Mouse (Mus musculus): ENCODE data around the gene Cerkl. TPM values are rescaled to one million over a fixed set of nuclear protein-coding genes. Genes with fewer than 3 reads are reported as not detected.

Cerkl gene
- polyA plus RNA-seq, 1 experiment from 2014 or later = 1.8 TPM

DNA sequence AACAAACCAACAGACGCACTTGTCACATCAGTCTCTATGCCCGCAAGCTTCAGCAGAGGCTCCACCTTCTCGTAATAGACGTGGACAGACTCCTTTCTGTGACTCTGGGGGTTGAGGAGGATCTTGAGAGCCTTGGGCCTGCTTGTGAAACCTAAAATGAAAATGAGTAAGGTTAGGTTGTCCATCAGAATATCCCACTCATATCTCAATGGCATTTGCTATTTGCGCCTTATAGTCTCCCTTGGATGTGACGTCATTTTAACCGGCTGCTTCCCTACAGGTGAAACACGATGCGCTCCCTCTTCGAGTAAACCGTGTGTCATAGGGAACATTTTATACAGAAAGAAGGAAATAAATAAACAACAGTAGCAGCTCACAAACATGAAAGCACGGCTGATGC, 87.9 kb downstream of the Cerkl start:
- no peaks in the 10 kb centered on the region for H3K36me3 ChIP-seq
- no peaks in the 10 kb centered on the region for H3K9me3 ChIP-seq (replicated peaks)
- ATAC-seq = no peak
- no peak overlapping the region for H3K27ac ChIP-seq
- no peaks in the 10 kb centered on the region for H3K27me3 ChIP-seq (replicated peaks)
- no peak overlapping the region for H3K9ac ChIP-seq
- H3K4me1 ChIP-seq = no peaks in the 10 kb centered on the region
- WGBS (ENCODE audit: insufficient replicate concordance) = 77% methylated on average over 12 of the region's 12 CpGs
- no peak overlapping the region for H3K4me3 ChIP-seq
- H3K4me2 ChIP-seq = no peak overlapping the region

DNA sequence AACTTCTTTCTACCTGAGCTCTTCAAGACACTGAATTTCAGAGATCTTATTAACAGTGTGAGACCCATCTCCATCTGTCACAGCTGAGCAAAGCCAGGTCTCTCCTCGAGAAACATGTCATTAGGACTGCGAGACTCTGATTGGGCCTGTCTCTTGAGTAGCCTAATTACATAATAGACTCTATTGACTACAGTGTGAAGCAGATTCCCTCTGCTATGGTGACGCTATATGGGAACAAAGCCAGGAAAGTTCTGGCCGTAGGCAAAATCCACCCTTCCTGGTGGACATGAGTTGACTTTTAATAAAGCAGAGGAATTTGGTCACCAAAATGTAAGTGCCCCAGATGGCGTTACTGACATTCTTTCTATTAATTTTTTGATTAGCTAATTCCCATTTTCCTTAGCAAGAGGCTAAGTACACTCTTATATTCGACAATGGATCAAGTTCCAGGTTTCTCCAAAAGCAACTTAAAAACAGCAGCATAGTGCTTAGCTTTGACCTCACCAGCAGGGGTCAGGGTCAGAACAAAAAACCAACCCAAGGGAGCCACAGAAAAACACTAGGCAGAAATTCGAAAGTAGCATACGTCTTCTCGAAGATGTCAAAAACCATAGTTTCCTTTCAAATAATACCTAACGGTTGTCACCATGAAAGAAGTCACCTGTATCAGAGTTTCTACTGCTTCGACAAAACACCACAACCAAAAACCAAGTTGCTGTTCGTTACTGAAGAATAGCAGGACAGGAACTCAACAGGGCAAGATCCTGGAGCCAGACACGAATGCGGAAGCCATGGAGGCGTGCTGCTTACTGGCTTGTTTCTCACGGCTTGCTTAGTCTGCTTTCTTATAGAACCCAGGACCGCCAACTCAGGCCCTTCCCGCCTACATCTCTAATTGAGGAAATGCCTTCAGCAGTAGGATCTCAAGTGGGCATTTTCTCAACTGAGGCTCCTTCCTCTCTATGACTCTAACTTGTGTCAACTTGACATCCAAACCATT, 88.8 kb downstream of the Cerkl start:
- no peak for ATAC-seq
- Histone ChIP-seq H3K27me3 (replicated peaks) (no peaks in the 10 kb centered on the region), H3K4me3 (no peak overlapping the region), H3K4me1 (no peaks in the 10 kb centered on the region), H3K27ac (no peak overlapping the region), H3K9ac (no peak overlapping the region), H3K36me3 (no peaks in the 10 kb centered on the region), H3K9me3 (replicated peaks) (no peaks in the 10 kb centered on the region), H3K4me2 (no peak overlapping the region)
- 57% methylated on average over 18 of the region's 18 CpGs for WGBS (ENCODE audit: insufficient replicate concordance)

GRCm38 (mm10) chr2:79363920-79364319, 92.7 kb downstream of the Cerkl start:
- WGBS (ENCODE audit: insufficient replicate concordance) = 62% methylated on average over 6 of the region's 6 CpGs
- H3K9me3 ChIP-seq (replicated peaks) = no peaks in the 10 kb centered on the region
- no peaks in the 10 kb centered on the region for H3K27me3 ChIP-seq (replicated peaks)
- no peak for ATAC-seq
- H3K4me2 ChIP-seq = no peak overlapping the region
- H3K27ac ChIP-seq = no peak overlapping the region
- no peaks in the 10 kb centered on the region for H3K4me1 ChIP-seq
- no peaks in the 10 kb centered on the region for H3K36me3 ChIP-seq
- H3K9ac ChIP-seq = no peak overlapping the region
- H3K4me3 ChIP-seq = no peak overlapping the region

DNA sequence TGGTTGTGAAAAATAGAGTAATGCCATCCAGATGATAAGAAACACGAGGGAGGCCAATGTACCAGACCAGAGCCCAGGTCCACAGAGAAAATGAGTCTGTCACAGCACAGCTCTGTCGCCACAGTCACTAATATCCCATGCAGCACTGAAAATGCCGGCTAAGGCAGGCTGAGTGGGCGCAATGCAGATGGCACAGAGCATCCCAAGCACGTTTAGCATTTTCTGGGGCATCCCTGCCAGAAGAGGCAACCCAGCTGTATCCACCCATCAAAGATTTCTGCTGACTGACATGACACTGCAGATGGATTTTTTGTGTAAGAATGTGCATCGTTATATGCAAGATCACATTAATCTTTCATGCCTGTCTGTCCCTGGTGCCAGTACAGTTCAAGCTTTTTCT, 94.6 kb downstream of the Cerkl start:
- WGBS (ENCODE audit: insufficient replicate concordance) = 60% methylated on average over 6 of the region's 6 CpGs
- Histone ChIP-seq H3K9ac (no peak overlapping the region), H3K36me3 (no peaks in the 10 kb centered on the region), H3K4me3 (no peak overlapping the region), H3K27me3 (replicated peaks) (no peaks in the 10 kb centered on the region), H3K4me1 (no peaks in the 10 kb centered on the region), H3K27ac (no peak overlapping the region), H3K4me2 (no peak overlapping the region), H3K9me3 (replicated peaks) (no peaks in the 10 kb centered on the region)
- ATAC-seq = no peak

DNA sequence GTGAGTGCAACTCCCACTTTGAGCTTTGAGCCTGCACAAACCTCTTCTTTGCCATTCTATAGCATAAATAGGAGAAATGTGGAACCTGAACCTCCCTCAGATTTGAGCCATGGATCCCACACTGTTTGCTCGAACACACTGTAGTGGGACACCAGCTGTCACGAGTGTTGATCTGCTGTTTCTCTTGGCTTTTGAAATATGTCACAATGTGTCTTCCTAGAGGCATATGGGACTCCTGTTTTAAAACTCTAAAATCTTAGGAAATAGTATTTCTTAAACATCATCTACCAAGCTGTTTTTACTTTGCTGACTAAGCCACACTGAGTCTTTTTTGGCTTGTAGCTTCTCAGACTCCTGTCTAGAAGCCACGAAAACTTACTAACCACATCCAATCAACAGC, 98.8 kb downstream of the Cerkl start:
- Histone ChIP-seq H3K4me3 (no peak overlapping the region), H3K36me3 (no peaks in the 10 kb centered on the region), H3K9ac (no peak overlapping the region), H3K27me3 (replicated peaks) (no peaks in the 10 kb centered on the region), H3K9me3 (replicated peaks) (no peaks in the 10 kb centered on the region), H3K4me2 (no peak overlapping the region), H3K27ac (no peak overlapping the region), H3K4me1 (no peaks in the 10 kb centered on the region)
- ATAC-seq = no peak
- WGBS (ENCODE audit: insufficient replicate concordance) = 62% methylated on average over 3 of the region's 3 CpGs

GRCm38 (mm10) chr2:79354773-79355172, 101.8 kb downstream of the Cerkl start:
- WGBS (ENCODE audit: insufficient replicate concordance) = 82% methylated on average over 16 of the region's 16 CpGs

GRCm38 (mm10) chr2:79352100-79352802, 104.3 kb downstream of the Cerkl start:
- Histone ChIP-seq H3K4me3 (no peak overlapping the region), H3K9me3 (replicated peaks) (no peaks in the 10 kb centered on the region), H3K36me3 (no peaks in the 10 kb centered on the region), H3K27me3 (replicated peaks) (no peaks in the 10 kb centered on the region), H3K4me2 (no peak overlapping the region), H3K27ac (no peak overlapping the region), H3K9ac (no peak overlapping the region), H3K4me1 (no peaks in the 10 kb centered on the region)
- no peak for ATAC-seq
- WGBS (ENCODE audit: insufficient replicate concordance) = 69% methylated on average over 4 of the region's 4 CpGs

More at GRCm38 (mm10) chr2:79354773-79355172, 101.8 kb downstream of the Cerkl start:
- H3K9me3 ChIP-seq (replicated peaks) = no peaks in the 10 kb centered on the region
- ATAC-seq = no peak
- no peaks in the 10 kb centered on the region for H3K36me3 ChIP-seq
- no peak overlapping the region for H3K27ac ChIP-seq
- no peaks in the 10 kb centered on the region for H3K4me1 ChIP-seq
- H3K4me3 ChIP-seq = no peak overlapping the region
- no peaks in the 10 kb centered on the region for H3K27me3 ChIP-seq (replicated peaks)
- H3K4me2 ChIP-seq = no peak overlapping the region
- no peak overlapping the region for H3K9ac ChIP-seq

- H3K9me3 ChIP-seq (replicated peaks) = no peaks in the 10 kb centered on the region
- H3K27me3 ChIP-seq (replicated peaks) = no peaks in the 10 kb centered on the region
- no peak overlapping the region for H3K9ac ChIP-seq
- no peak overlapping the region for H3K27ac ChIP-seq
- WGBS (ENCODE audit: insufficient replicate concordance) = 66% methylated on average over 6 of the region's 6 CpGs
- H3K36me3 ChIP-seq = no peaks in the 10 kb centered on the region
- H3K4me3 ChIP-seq = no peak overlapping the region
- no peak overlapping the region for H3K4me2 ChIP-seq
- no peak for ATAC-seq
- no peaks in the 10 kb centered on the region for H3K4me1 ChIP-seq
Observed at GRCm38 (mm10) chr2:79351179-79352099, 105.1 kb downstream of the Cerkl start.

GRCm38 (mm10) chr2:79343115-79343514, 113.5 kb downstream of the Cerkl start:
- no peak for ATAC-seq
- Histone ChIP-seq H3K4me2 (no peak overlapping the region), H3K36me3 (no peaks in the 10 kb centered on the region), H3K9ac (no peak overlapping the region), H3K27ac (no peak overlapping the region), H3K4me3 (no peak overlapping the region), H3K4me1 (no peaks in the 10 kb centered on the region), H3K9me3 (replicated peaks) (no peaks in the 10 kb centered on the region), H3K27me3 (replicated peaks) (no peaks in the 10 kb centered on the region)
- WGBS (ENCODE audit: insufficient replicate concordance) = 76% methylated on average over 8 of the region's 8 CpGs

DNA sequence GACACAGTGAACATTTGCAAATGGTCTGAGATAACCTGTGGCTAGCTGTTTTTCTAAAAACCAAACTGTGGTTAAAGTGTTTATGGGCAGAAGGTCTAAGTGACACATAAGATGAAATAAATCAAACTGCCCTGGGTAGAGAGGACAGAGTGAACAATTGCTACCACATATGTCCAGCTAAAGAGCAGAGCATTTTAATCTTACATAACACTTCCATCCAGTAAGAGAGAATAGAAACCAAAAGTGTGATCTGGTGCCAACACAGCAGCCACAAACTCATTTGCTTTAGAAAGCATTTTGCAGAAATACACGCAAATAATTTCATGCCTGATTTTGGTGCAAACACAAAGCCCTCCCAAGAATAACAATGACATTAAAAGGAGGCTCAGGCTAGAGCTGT, 117.6 kb downstream of the Cerkl start:
- 72% methylated on average over 1 of the region's 1 CpGs for WGBS (ENCODE audit: insufficient replicate concordance)
- H3K4me3 ChIP-seq = no peak overlapping the region
- H3K9ac ChIP-seq = no peak overlapping the region
- H3K27me3 ChIP-seq (replicated peaks) = no peaks in the 10 kb centered on the region
- no peaks in the 10 kb centered on the region for H3K36me3 ChIP-seq
- ATAC-seq = no peak
- H3K4me1 ChIP-seq = 0 out of 2 replicates have a peak, but pooled peaks cover 4% of the 10 kb centered on the region
- no peak overlapping the region for H3K27ac ChIP-seq
- no peaks in the 10 kb centered on the region for H3K9me3 ChIP-seq (replicated peaks)
- no peak overlapping the region for H3K4me2 ChIP-seq

- 70% methylated on average over 1 of the region's 1 CpGs for WGBS (ENCODE audit: insufficient replicate concordance)
- Histone ChIP-seq H3K9me3 (replicated peaks) (no peaks in the 10 kb centered on the region), H3K9ac (no peak overlapping the region), H3K4me3 (no peak overlapping the region), H3K27me3 (replicated peaks) (no peaks in the 10 kb centered on the region), H3K36me3 (peaks cover 18% of the 10 kb centered on the region), H3K4me1 (0 out of 2 replicates have a peak, but pooled peaks cover 10% of the 10 kb centered on the region), H3K4me2 (no peak overlapping the region), H3K27ac (no peak overlapping the region)
- no peak for ATAC-seq
Observed at GRCm38 (mm10) chr2:79336141-79336540, 120.4 kb downstream of the Cerkl start.
